Mouse (Mus musculus): Measurements from ENCODE around the gene Pnpla1. TPM values are rescaled to one million over a fixed set of nuclear protein-coding genes. Genes with fewer than 3 reads are reported as not detected.
"Not testable (repeated sequence)": the region's sequence is repeated elsewhere in the genome, so short reads cannot be mapped to it uniquely, and the experiment has no call there.

The Pnpla1 gene
- polyA plus RNA-seq (2016; fragmentation: Nextera tagmentation; extraction: Ambion mirVana) = not detected in 2 replicates

DNA sequence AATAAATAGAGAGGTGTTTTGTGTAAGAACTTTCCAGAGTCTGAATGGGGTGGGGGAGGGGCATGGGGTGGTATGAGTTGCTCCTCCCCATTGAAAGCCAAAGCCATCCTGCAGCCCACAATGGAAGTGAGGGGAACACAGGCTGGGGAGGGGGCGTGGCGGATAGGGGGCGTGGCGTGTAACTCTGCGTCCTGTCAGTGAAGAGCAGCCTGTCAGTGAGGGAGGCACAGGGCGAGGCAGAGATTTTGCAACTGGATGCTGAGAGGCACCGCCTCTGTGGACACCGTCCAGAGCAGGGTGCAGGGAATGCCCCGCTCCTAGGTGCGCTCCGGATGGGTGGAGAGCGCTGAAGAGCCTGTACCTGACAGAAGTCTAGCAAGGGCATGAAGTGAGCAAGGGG is at the start of gene Pnpla1:
Gene Pnpla1 (plus strand): TSS at position 207 of the 400 bp plus-strand sequence.
- Histone ChIP-seq H3K9me3 (replicated peaks) (peaks cover 8% of the 10 kb centered on the region; the same call in 1 of the 2 replicates), H3K27me3 (ENCODE audit: low read depth, poor library complexity, severe bottlenecking) (no peaks in the 10 kb centered on the region), H3K4me3 (no peak within 1 kb of the TSS), H3K36me3 (no peaks in the 10 kb centered on the region), H3K4me1 (peaks cover 7% of the 10 kb centered on the region), H3K27ac (replicated peaks) (no peak within 1 kb of the TSS)
- WGBS = 31% methylated on average over 12 of the region's 12 CpGs
- peak; percentile 30 for DNase-seq (ENCODE audit: low spot score)

GRCm38 (mm10) chr17:28808714-28809113 is 49.5 kb upstream of the Pnpla1 start:
- Histone ChIP-seq H3K4me1 (no peaks in the 10 kb centered on the region), H3K27ac (replicated peaks) (no peak overlapping the region), H3K9me3 (replicated peaks) (no peaks in the 10 kb centered on the region), H3K4me3 (no peak overlapping the region), H3K27me3 (ENCODE audit: low read depth, poor library complexity, severe bottlenecking) (no peaks in the 10 kb centered on the region), H3K36me3 (peaks cover 97% of the 10 kb centered on the region)
- 93% methylated on average over 8 of the region's 8 CpGs for WGBS
- DNase-seq (ENCODE audit: low spot score) = no peak

DNA sequence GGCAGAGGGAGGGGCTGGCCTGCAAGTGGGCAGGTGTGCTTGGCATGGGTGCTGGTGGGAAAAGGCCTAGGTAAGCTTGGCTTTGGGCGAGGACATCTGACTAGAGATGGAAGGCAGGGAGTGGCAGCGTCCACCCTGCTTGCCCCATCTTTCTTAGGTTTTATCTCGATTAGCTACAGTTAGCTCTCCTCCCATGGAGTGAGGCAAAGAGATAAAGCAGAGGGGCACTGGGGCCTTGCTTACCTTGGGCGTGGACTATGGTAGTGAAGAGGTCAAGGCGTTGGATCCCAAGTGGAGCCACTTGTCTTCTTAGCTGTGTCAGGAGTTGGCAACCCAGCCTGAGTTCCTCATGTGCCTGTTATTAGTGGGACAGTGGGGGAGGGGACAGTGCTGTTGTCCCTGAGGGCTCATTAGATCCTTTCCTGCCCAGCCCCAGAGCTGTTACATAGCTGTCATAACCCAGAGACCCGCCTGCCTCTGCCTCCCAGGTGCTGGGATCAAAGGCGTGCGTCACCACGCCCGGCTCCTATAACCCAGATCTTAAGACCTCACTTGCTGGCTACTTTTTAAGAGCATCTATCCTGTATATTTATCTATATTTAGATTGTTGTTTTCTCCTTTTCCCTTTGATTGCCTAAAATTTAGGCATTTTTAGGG is 48.9 kb upstream of the Pnpla1 start:
- Histone ChIP-seq H3K36me3 (peaks cover 99% of the 10 kb centered on the region), H3K27ac (replicated peaks) (no peak overlapping the region)

DNA sequence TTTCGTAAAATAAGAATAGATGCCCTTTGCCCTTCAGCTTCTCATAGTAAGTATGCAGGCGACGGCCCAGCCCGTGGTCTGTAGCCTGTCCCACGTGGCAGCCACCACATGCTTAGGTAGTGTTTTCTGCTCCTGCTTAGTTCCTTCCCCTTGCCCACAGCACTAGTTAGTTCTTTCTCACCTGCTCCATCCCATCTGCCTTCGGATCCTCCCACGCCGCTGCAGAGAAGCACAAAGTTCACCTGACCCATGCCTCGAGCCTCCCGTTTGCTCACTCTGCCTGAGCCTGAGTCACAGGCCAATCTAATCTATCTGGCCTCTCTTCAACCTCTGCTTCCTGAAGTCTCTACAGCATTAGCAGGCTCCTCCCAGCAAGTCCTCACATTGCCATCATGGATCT is 45.9 kb upstream of the Pnpla1 start:
- no peak for DNase-seq (ENCODE audit: low spot score)
- Histone ChIP-seq H3K27ac (replicated peaks) (no peak overlapping the region), H3K27me3 (ENCODE audit: low read depth, poor library complexity, severe bottlenecking) (no peaks in the 10 kb centered on the region), H3K9me3 (replicated peaks) (no peaks in the 10 kb centered on the region), H3K4me3 (no peak overlapping the region), H3K36me3 (peaks cover 100% of the 10 kb centered on the region), H3K4me1 (no peaks in the 10 kb centered on the region)
- 93% methylated on average over 10 of the region's 10 CpGs for WGBS

More for the DNA sequence above, 48.9 kb upstream of the Pnpla1 start:
- Histone ChIP-seq H3K4me1 (no peaks in the 10 kb centered on the region), H3K27me3 (ENCODE audit: low read depth, poor library complexity, severe bottlenecking) (no peaks in the 10 kb centered on the region), H3K4me3 (no peak overlapping the region), H3K9me3 (replicated peaks) (no peaks in the 10 kb centered on the region)
- WGBS = 95% methylated on average over 10 of the region's 10 CpGs
- no peak for DNase-seq (ENCODE audit: low spot score)

- H3K4me1 ChIP-seq = no peaks in the 10 kb centered on the region
- WGBS = 92% methylated on average over 18 of the region's 18 CpGs
- no peak overlapping the region for H3K27ac ChIP-seq (replicated peaks)
- no peaks in the 10 kb centered on the region for H3K27me3 ChIP-seq (ENCODE audit: low read depth, poor library complexity, severe bottlenecking)
- DNase-seq (ENCODE audit: low spot score) = no peak
- H3K4me3 ChIP-seq = no peak overlapping the region
- H3K9me3 ChIP-seq (replicated peaks) = no peaks in the 10 kb centered on the region
- peaks cover 100% of the 10 kb centered on the region for H3K36me3 ChIP-seq
Observed at GRCm38 (mm10) chr17:28814529-28815097, 43.6 kb upstream of the Pnpla1 start.

GRCm38 (mm10) chr17:28815384-28816004 is 42.7 kb upstream of the Pnpla1 start:
- H3K9me3 ChIP-seq (replicated peaks) = no peaks in the 10 kb centered on the region
- H3K27ac ChIP-seq (replicated peaks) = no peak overlapping the region
- no peak for DNase-seq (ENCODE audit: low spot score)
- no peaks in the 10 kb centered on the region for H3K4me1 ChIP-seq
- H3K27me3 ChIP-seq (ENCODE audit: low read depth, poor library complexity, severe bottlenecking) = no peaks in the 10 kb centered on the region
- 88% methylated on average over 10 of the region's 10 CpGs for WGBS
- H3K4me3 ChIP-seq = no peak overlapping the region
- peaks cover 100% of the 10 kb centered on the region for H3K36me3 ChIP-seq

DNA sequence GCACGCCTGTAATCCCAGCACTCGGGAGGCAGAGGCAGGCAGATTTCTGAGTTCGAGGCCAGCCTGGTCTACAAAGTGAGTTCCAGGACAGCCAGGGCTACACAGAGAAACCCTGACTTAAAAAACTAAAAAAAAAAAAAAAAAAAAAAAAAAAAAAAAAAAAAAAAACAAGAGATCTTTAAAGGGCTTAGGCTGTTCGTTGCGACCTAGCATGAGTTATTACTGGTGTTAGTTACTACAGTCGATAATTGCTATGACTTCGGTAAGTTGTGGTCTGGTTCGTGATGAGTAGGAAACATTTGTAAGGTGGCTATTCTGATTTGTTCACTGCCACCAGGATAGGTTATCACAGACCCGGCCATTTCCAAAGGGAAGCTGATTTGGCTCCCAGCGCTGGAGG is 41.9 kb upstream of the Pnpla1 start:
- not testable (repeated sequence) for H3K4me1 ChIP-seq; H3K4me3 ChIP-seq; DNase-seq (ENCODE audit: low spot score); H3K27ac ChIP-seq (replicated peaks); H3K9me3 ChIP-seq (replicated peaks); H3K27me3 ChIP-seq (ENCODE audit: low read depth, poor library complexity, severe bottlenecking)
- peaks cover 100% of the 10 kb centered on the region for H3K36me3 ChIP-seq
- WGBS = 96% methylated on average over 10 of the region's 10 CpGs

DNA sequence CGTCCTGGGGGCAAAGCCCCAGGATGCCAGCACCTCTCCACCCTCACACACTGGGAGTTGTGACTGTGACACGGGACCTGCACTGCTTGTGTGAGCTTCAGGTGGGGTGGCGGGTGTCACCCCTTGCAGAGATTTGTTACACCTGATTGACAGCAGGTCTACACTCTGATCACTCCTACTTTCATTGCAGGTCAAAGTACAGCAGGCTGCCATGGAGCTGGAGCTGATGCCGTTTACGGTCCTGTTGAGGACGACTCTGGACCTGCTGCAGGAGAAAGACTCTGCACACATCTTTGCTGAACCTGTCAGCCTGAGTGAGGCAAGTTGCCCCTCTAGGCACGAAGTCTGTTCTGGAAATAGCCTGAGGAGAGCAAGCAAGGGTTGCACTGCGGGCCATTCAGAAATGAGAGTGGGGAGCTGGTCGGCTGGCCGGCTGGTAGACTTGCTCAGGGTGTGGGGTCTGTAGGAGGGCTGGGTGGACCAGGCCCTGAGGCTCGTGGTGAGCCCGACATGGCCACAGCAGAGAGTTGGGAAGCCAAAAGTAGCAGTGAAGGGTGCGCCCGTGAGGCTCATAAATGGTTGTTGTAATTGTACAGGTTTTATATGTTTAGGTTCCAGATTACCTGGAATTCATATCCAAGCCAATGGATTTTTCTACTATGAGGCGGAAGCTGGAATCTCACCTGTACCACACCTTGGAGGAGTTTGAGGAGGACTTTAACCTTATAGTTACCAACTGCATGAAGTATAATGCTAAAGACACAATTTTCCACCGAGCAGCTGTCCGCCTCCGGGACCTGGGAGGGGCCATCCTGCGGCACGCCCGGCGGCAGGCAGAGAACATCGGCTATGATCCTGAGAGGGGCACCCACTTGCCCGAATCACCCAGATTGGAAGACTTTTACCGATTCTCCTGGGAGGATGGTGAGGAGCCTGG is 41.1 kb upstream of the Pnpla1 start:
- Histone ChIP-seq H3K27me3 (ENCODE audit: low read depth, poor library complexity, severe bottlenecking) (no peaks in the 10 kb centered on the region), H3K27ac (replicated peaks) (no peak overlapping the region), H3K9me3 (replicated peaks) (no peaks in the 10 kb centered on the region), H3K4me3 (no peak overlapping the region), H3K36me3 (peaks cover 100% of the 10 kb centered on the region), H3K4me1 (no peaks in the 10 kb centered on the region)
- no peak for DNase-seq (ENCODE audit: low spot score)
- 97% methylated on average over 25 of the region's 25 CpGs for WGBS

DNA sequence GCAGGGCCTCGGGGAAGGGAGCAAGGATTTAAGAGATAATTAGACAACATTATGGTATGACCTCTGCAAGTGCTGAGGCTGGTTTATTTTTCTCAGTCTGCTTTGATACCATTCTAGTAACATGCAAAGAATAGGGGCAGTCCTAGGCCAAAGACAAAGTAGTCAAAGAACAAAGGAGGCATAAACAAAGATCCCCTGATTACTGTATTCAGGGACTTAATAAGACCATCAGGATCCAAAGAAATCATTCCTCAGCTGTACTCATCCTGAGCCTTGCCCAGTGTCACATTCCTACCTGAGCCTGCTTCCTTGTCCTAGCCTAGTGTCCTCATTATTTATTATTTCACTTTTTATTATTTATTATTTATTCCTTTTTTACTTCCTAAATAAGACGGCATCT is 38.0 kb upstream of the Pnpla1 start:
- Histone ChIP-seq H3K36me3 (peaks cover 100% of the 10 kb centered on the region), H3K27ac (replicated peaks) (no peak overlapping the region), H3K4me1 (no peaks in the 10 kb centered on the region), H3K4me3 (no peak overlapping the region), H3K9me3 (replicated peaks) (no peaks in the 10 kb centered on the region), H3K27me3 (ENCODE audit: low read depth, poor library complexity, severe bottlenecking) (no peaks in the 10 kb centered on the region)
- no peak for DNase-seq (ENCODE audit: low spot score)
- WGBS = 90% methylated on average over 2 of the region's 2 CpGs

- H3K27me3 ChIP-seq (ENCODE audit: low read depth, poor library complexity, severe bottlenecking) = no peaks in the 10 kb centered on the region
- no peaks in the 10 kb centered on the region for H3K9me3 ChIP-seq (replicated peaks)
- H3K27ac ChIP-seq (replicated peaks) = peak overlapping the region; percentile 39
- no peaks in the 10 kb centered on the region for H3K4me1 ChIP-seq
- no peak overlapping the region for H3K4me3 ChIP-seq
- 95% methylated on average over 13 of the region's 13 CpGs for WGBS
- peaks cover 100% of the 10 kb centered on the region for H3K36me3 ChIP-seq
- DNase-seq (ENCODE audit: low spot score) = no peak
Observed at GRCm38 (mm10) chr17:28823004-28823745, 35.0 kb upstream of the Pnpla1 start.

DNA sequence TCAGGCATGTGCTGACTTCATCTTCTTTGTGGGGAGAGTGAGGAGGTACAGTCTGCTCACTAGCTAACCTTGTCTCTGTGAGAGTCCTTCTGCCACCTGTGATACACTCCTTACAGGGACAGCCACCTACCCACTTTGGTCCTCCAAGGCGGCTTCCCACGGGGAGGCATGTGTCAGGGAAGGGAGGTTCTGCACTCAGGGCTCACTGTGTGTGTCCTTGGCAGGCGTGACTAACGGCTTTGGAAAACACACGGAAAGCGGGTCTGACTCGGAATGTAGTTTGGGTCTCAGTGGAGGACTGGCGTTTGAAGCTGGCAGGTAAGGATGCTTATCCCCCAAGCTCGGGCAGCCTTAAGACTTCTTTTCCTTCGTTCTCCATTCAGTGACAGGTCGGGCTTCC is 34.5 kb upstream of the Pnpla1 start:
- H3K27me3 ChIP-seq (ENCODE audit: low read depth, poor library complexity, severe bottlenecking) = no peaks in the 10 kb centered on the region
- H3K4me1 ChIP-seq = no peaks in the 10 kb centered on the region
- no peak overlapping the region for H3K4me3 ChIP-seq
- WGBS = 90% methylated on average over 11 of the region's 11 CpGs
- no peak for DNase-seq (ENCODE audit: low spot score)
- peak overlapping the region; percentile 19 for H3K27ac ChIP-seq (replicated peaks)
- H3K36me3 ChIP-seq = peaks cover 100% of the 10 kb centered on the region
- no peaks in the 10 kb centered on the region for H3K9me3 ChIP-seq (replicated peaks)

- peaks cover 100% of the 10 kb centered on the region for H3K36me3 ChIP-seq
- no peak overlapping the region for H3K27ac ChIP-seq (replicated peaks)
- 92% methylated on average over 6 of the region's 6 CpGs for WGBS
- no peaks in the 10 kb centered on the region for H3K27me3 ChIP-seq (ENCODE audit: low read depth, poor library complexity, severe bottlenecking)
- no peaks in the 10 kb centered on the region for H3K4me1 ChIP-seq
- H3K4me3 ChIP-seq = no peak overlapping the region
- H3K9me3 ChIP-seq (replicated peaks) = no peaks in the 10 kb centered on the region
- DNase-seq (ENCODE audit: low spot score) = no peak
Observed at GRCm38 (mm10) chr17:28824896-28825295, 33.3 kb upstream of the Pnpla1 start.
